Mouse (Mus musculus): ENCODE measurements around the gene Gm6710.
"Not testable (repeated sequence)": the region's sequence is repeated elsewhere in the genome, so short reads cannot be mapped to it uniquely, and the experiment has no call there.

Gene Gm6710

DNA sequence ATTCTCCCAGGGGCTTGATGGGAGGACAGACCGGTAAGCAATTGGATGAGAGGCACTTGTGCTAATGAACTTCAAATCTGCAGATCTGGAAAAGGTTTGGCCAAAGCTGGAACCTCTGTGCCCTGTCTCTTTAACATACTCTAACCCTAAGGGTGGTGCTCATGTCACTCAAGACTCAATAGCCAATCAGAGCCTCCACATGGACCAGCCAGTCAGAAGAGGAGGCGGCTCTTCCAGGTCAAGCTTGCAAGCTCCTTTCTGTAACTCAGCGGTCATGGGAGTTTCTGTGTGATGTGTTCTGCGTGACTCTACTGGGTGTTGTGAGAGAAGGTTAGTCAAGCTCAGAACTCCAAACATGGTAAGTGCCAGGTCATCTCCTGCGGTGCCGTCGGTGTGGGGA is at the start of gene Gm6710:
Gm6710 (plus strand) TSS at position 196 of the 400 bp plus-strand sequence.
- DNase-seq (ENCODE audit: low spot score in 2 of 2) = not testable (repeated sequence)
